9 mouse cellular contexts compared by ENCODE assay signal in the genomic region with DNA sequence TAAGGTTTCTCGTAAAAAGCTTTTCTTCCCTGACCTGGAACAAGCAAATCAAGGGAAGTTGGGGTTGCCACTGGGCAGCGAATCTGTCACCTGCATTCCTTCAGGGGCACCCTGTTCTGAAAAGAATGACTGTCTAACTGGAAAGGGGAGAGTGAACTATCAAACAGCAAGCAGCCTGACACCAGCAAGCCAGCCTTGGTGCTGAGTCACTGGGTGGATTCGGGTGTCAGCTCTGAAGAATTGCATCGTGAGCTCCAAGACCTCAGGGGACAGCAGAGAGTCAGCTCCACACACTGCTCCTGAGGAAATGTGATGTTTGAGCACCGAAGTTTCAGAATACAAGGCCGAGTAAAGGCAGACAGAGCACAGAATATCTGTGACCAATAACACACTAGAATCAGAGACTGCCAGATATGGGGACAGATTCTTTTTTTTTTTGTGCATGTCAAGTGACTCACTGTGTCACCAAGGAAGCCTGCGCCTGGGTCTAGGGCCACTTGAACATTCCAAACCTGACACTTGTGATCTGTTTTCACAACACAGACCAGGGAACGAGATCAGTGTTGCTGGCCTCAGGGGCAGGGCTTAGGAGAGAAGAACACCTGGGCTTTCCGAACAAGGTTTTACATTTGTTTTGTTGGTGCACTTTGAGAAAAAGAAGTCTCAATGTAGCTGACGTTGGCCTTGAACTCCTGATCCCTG. TPM values are rescaled to one million over a fixed set of nuclear protein-coding genes. Genes with fewer than 3 reads are reported as not detected.
DNase-seq lines count a peak whose midpoint lies in the region; ATAC-seq and TF ChIP-seq lines count a peak whose summit lies in the region.
"Had no signal": no experiment of that assay in that cellular context is flagged by ENCODE, and none has a peak within 500 bp of the region (broad histone marks: within the 10 kb centered on the region; RNA-seq: fewer than 3 reads in every experiment).

No protein-coding gene starts in this region.

- no peak overlapping the region for H3K9ac ChIP-seq in ES-E14 (ENCODE audit: insufficient read depth, low read depth, low read length, poor library complexity, severe bottlenecking)
- H3K9ac ChIP-seq in embryonic facial prominence, embryonic 14.5 days (ENCODE audit: low read depth, low read length): no peak overlapping the region
- H3K9ac ChIP-seq in intestine, postnatal 0 days (ENCODE audit: low read depth, low read length): no peak overlapping the region

- in situ Hi-C loops in ES-E14 (cut with MboI; ENCODE audit: low sequenced_read_pairs in 2 of 2, unreplicated experiment in 2 of 2): no loop called here

- WGBS in embryonic facial prominence, embryonic 14.5 days: 48% methylated on average over 10 of the region's 10 CpGs
- 52% methylated on average over 10 of the region's 10 CpGs for WGBS in intestine, postnatal 0 days

- H3K9me3 ChIP-seq in ES-E14 (ENCODE audit: control insufficient read depth, insufficient read depth, low read depth, low read length): no peaks in the 10 kb centered on the region
- peaks cover 7% of the 10 kb centered on the region for H3K9me3 ChIP-seq in embryonic facial prominence, embryonic 14.5 days (ENCODE audit: control insufficient read depth, low read length)
- no peaks in the 10 kb centered on the region for H3K9me3 ChIP-seq in intestine, postnatal 0 days (ENCODE audit: control insufficient read depth)

- H3K27me3 ChIP-seq in embryonic facial prominence, embryonic 14.5 days (replicated peaks; ENCODE audit: control insufficient read depth, insufficient read depth, low read length): no peaks in the 10 kb centered on the region
- H3K27me3 ChIP-seq in intestine, postnatal 0 days (replicated peaks; ENCODE audit: control insufficient read depth, insufficient read depth, low read length): no peaks in the 10 kb centered on the region

- no peak overlapping the region for H3K4me2 ChIP-seq in embryonic facial prominence, embryonic 14.5 days (ENCODE audit: low read depth, low read length)
- H3K4me2 ChIP-seq in intestine, postnatal 0 days (replicated peaks; ENCODE audit: low read depth): no peak overlapping the region

- H3K4me3 ChIP-seq in ES-E14 (ENCODE audit: insufficient read depth in 1 of 2, low read depth in 1 of 2, low read length in 2 of 2, poor library complexity in 1 of 2, severe bottlenecking in 1 of 2): no peak overlapping the region
- no peak overlapping the region for H3K4me3 ChIP-seq in embryonic facial prominence, embryonic 14.5 days (ENCODE audit: low read depth, low read length)
- H3K4me3 ChIP-seq in intestine, postnatal 0 days (ENCODE audit: low read depth, low read length): no peak overlapping the region

- H3K4me1 ChIP-seq in ES-E14 (ENCODE audit: control insufficient read depth in 2 of 2, insufficient read depth in 2 of 2, low read length in 2 of 2, poor library complexity in 1 of 2): no peaks in the 10 kb centered on the region; a peak in 2 of 4 replicates
- no peaks in the 10 kb centered on the region for H3K4me1 ChIP-seq in embryonic facial prominence, embryonic 14.5 days (ENCODE audit: control insufficient read depth, insufficient read depth, low read length)
- H3K4me1 ChIP-seq in intestine, postnatal 0 days (replicated peaks; ENCODE audit: control insufficient read depth, insufficient read depth, low read length): no peaks in the 10 kb centered on the region

- H3K27ac ChIP-seq in ES-E14 (ENCODE audit: insufficient read depth, low read depth, low read length, poor library complexity, severe bottlenecking): 0 out of 2 replicates have a peak overlapping the region, but pooled peaks have one; percentile 18
- H3K27ac ChIP-seq in embryonic facial prominence, embryonic 14.5 days (replicated peaks; ENCODE audit: low read depth, low read length): no peak overlapping the region
- no peak overlapping the region; the same call in 1 of the 2 replicates for H3K27ac ChIP-seq in intestine, postnatal 0 days (ENCODE audit: low read depth, low read length)

- peak; percentile 50; the same call in 1 of the 2 replicates for ATAC-seq in embryonic facial prominence, embryonic 14.5 days (ENCODE audit: low read depth)
- no peak for ATAC-seq in intestine, postnatal 0 days
- ATAC-seq in megakaryocyte, adult 5-6 weeks (ENCODE audit: poor library complexity, severe bottlenecking): no peak
- ATAC-seq in erythroid progenitor cell, adult 5-6 weeks (replicated peaks; ENCODE audit: low FRiP score, poor library complexity, severe bottlenecking): no peak

- H3K36me3 ChIP-seq in ES-E14 (ENCODE audit: control insufficient read depth, insufficient read depth, low read length, poor library complexity, severe bottlenecking): peaks cover 52% of the 10 kb centered on the region
- H3K36me3 ChIP-seq in embryonic facial prominence, embryonic 14.5 days (ENCODE audit: control insufficient read depth, insufficient read depth, low read length): peaks cover 9% of the 10 kb centered on the region
- H3K36me3 ChIP-seq in intestine, postnatal 0 days (ENCODE audit: control insufficient read depth, insufficient read depth): peaks cover 43% of the 10 kb centered on the region

- TF ChIP-seq CTCF in intestine, postnatal 0 days (IDR thresholded peaks at IDR 0.05; ENCODE audit: low read depth): peak; percentile 30; the same call in 1 of the 2 replicates

- DNase-seq in 3134 (ENCODE audit: extremely low read depth, insufficient read length, low spot score) (peak; percentile 66), ES-E14 (ENCODE audit: low read depth, low spot score) (no peak)
- peak; percentile 65 for DNase-seq in embryonic facial prominence, embryonic 14.5 days (ENCODE audit: low spot score)
- no peak for DNase-seq in right cerebral cortex, postnatal 4 days
- DNase-seq in cerebellum, postnatal 14 days: no peak
- DNase-seq: right cerebral cortex, postnatal 25 days had no signal

TF ChIP-seq in ES-E14, 5 proteins besides CTCF, POLR2A, EP300 and RAD21:
- no peak for TF ChIP-seq HCFC1 (IDR thresholded peaks at IDR 0.05; ENCODE audit: borderline replicate concordance, insufficient read depth, low read length)
- TF ChIP-seq CHD2 (IDR thresholded peaks at IDR 0.05; ENCODE audit: low read depth, low read length): no peak
- no peak for TF ChIP-seq ZNF384 (IDR thresholded peaks at IDR 0.05; ENCODE audit: low read depth, low read length)
- TF ChIP-seq ZC3H11A (IDR thresholded peaks at IDR 0.05; ENCODE audit: borderline replicate concordance, low read depth, low read length): no peak
- 0 out of 2 replicates have a peak, but pooled peaks have one; percentile 45 for TF ChIP-seq MAFK (IDR thresholded peaks at IDR 0.05; ENCODE audit: insufficient read depth, low read depth, low read length)

RNA-seq across cellular contexts. Expression of gene Epb41l4b, which starts 59.6 kb away (rescaled TPM):
- total RNA-seq in ES-E14 (2012; rRNA removed): 4.7 and 6.2 TPM in 2 replicates
- polyA plus RNA-seq in embryonic facial prominence, embryonic 14.5 days (2014; fragmentation: Nextera tagmentation; extraction: Ambion mirVana): 4.8 and 5.2 TPM in 2 replicates
- polyA plus RNA-seq in intestine, postnatal 0 days (2015; fragmentation: Nextera tagmentation; extraction: Ambion mirVana): 47.7 and 47.8 TPM in 2 replicates
- total RNA-seq in megakaryocyte, adult 5-6 weeks (2015): 2.8 and 3.4 TPM in 2 replicates
- 2.9 and 4.1 TPM in 2 replicates for total RNA-seq in megakaryocyte, adult 5-6 weeks (2017)
- 0.72 and 1.7 TPM in 2 replicates for total RNA-seq in erythroid progenitor cell, adult 5-6 weeks (2015; ENCODE audit: low replicate concordance)
- total RNA-seq in erythroid progenitor cell, adult 5-6 weeks (2017; ENCODE audit: low replicate concordance): 2.7 TPM in 1 of 2 replicates, not detected in the other

Comparison
In these comparisons a context has a peak if more than half of its experiments do, and no peak if none do; other contexts are left out.
1. DNase-seq: peak in 3134 (single experiment) and embryonic facial prominence, embryonic 14.5 days (single experiment); none in ES-E14 (single experiment), right cerebral cortex, postnatal 4 days (single experiment) and cerebellum, postnatal 14 days (0 of 2).